Mouse (Mus musculus) megakaryocyte, embryonic 14.5 days (primary cell): ENCODE data around the gene Trp73.

Source experiments
- FLI1 ChIP-seq: IDR thresholded peaks from 2 replicates; pipeline ENCODE4 v1.6.1; 2012; ENCODE audit warnings: low read length, inconsistent platforms, mixed read lengths
- GATA1 ChIP-seq: IDR thresholded peaks from 3 replicates; pipeline ENCODE4 v1.6.1; 2012; ENCODE audit warnings: mixed read lengths, low read length, inconsistent platforms, borderline replicate concordance

- TF ChIP-seq GATA1 (no peak), FLI1 (no peak)
These were observed 74.9 kb downstream of the Trp73 start for GRCm38 (mm10) chr4:154064827-154065773.
